Mouse (Mus musculus) R1 (cell line): ENCODE measurements around the gene Gm28053.

ENCODE experiments used
- DNase-seq: peaks from one replicate; pipeline ENCODE4 v3.0.0-alpha.2; 2018; ENCODE audit warnings: low read depth, low spot score

Gm28053 gene

DNA sequence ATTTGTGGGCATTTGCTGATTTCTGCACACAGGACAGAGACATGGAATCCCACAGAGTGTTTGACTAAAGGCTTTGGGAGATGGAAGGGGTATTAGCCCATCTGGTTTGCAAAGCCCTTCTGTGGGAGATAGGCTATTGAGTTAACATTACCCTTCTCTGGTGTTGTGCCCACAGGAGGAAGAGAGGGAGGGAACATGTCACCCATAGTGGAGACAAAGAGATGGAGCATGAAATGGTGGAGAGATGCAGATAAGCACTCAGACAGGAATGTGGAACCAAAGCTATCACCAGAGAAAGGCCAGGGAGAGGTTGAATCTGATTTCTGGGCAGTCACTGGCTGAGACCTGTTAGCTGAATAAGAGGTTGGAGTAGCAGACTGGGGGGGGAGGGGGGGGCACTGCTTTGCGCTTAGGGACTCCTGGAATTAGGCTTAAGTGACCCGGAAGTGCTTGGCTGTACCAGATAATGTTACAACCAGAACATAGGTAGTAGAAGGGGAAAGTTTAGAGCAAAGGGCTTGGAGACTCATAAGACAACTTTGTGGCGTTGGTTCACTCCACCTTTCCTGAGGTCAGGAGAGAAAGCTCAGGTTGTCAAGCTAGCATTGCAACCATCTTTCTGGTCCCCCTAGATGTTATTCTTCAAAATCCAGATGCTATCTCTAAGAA is 22.2 kb downstream of the Gm28053 start:
- DNase-seq, result no peak

- DNase-seq, result peak; percentile 53
Observed at GRCm38 (mm10) chr6:48741273-48741672, 22.9 kb downstream of the Gm28053 start.

- no peak for DNase-seq
Observed at GRCm38 (mm10) chr6:48741711-48742206, 23.4 kb downstream of the Gm28053 start.

- DNase-seq, result peak; percentile 79
Observed at GRCm38 (mm10) chr6:48742422-48743351, 24.3 kb downstream of the Gm28053 start.

- no peak for DNase-seq
Observed at GRCm38 (mm10) chr6:48745490-48745889, 27.1 kb downstream of the Gm28053 start.

GRCm38 (mm10) chr6:48745959-48746889 is 27.8 kb downstream of the Gm28053 start, which contains the start of gene Gimap5:
Gene Gimap5 (plus strand): TSS chr6:48746197.
- DNase-seq, result peak; percentile 64

DNA sequence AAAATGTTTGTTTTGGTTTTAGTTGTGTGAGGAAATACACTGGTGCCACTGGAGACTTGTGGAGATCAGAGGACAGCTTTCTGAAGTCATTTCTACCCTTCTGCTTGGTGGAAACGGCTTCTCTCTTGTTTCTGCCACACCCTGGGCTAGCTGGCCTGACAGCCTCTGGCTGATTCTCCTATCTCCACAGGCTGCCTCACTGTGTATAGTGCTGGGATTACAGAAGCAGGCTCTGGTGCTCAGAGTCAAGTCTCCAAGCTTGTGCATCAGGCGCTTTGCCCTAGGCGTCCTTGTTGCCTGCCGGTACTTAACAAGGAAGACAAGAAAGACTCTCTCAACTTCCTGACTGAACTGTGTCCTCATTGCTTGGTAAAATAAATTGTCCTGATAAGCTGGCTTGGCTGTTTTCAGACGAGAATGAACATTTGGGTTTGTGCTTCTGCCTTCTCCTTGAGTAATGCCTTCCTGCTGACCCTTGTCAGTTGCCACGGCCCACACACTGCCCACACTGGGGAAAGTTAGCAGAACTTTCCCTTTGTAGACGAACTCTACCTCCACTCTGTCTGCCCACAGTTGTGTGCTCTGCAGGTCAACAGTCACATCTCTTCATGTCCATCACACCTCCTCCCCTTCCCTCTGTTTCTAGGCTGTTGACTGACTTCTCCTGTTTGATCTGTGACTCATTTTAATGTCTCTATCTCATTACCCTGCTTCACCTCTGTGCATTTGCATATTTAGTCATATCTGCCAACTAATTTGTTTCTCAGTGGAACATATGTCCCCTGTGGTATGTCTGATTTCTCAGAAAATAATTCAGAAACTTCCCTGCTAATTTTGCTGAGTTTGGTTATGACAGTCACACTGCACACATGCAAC is 28.9 kb downstream of the Gm28053 start:
- DNase-seq, result no peak

DNA sequence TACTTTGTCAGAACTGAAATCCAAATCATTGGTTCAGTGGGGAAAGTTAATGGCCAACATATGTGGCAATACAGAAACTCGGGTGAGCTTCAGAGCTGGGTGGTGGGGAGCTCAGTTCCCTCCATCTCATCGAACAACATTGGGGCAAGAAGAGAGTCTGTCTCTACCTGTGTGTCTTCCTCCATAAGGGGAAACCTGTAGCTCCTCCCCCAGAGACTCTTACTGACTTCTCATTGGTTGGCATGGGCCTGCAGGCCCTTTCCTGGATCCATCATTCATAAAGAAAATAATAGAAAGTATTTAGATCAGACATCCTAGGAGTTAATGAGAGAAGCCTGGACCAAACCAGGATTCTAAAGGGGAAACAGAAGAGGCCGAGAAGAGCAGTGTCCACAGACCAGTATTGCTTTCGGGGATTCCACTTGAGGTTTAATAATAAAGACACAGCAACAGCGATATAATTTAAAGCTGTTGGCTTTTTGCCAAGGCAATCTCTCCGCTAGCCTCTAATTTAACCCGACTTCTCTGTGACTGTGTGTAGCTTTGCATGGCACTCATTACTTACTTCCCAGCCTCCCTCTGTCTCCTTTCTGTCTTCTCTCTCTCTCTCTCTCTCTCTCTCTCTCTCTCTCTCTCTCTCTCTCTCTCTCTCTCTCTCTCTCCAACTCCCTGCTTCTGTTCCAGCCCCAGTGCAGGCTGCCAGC is 45.3 kb downstream of the Gm28053 start:
- DNase-seq, result no peak

GRCm38 (mm10) chr6:48764496-48764895 is 46.1 kb downstream of the Gm28053 start:
- DNase-seq, result no peak

DNA sequence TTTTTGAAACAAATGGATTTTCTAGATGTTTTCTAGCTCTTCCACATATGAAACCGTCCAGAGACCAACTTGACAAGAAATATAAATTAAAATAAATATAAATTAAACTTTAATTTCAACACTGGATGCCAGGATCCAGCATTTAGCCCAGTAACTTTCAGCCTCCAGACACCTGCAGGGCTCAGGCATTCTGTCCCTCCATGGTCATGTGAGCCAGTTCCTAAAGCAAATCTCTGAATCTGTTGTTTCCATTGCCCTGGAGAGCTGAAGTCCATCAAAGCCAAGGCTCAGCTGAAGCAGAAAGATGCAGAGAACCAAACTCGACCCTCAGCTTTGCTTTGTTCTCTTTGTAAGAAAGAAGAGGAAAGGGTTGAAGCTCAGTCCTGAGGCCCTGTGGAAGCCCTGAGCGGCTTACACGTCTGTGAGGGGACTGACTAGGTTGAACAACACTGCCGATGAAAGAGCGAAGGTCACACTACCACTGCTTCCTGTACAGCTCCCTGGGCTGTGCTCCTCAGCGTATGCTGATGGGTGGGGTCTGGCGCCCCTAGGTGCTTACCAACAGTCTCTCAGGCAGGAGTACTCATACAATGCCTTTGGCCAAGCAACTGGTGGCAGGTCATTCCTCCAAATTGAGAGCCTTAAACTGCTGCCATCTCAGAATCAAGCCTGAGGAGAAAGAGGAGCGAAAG is 49.9 kb downstream of the Gm28053 start:
- no peak for DNase-seq

DNA sequence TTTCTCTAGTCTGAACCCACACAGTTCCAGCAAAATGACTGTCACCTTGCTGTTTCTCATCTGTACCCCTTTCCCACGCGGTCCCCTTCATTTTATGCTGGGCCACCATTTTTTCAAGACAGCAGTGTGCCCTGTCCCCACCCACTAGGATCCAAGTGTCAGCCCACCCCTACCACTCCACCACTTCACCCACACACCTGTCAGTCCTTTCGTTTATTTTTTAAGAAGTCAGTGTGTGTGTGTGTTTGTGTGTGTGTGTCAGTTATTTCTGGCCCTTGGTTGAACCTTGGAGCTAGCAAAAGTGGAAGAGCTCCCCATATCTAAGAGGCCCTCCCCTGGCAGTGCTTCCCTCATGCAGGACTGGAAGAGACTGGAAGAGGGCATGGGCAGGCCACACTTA is 50.5 kb downstream of the Gm28053 start:
- no peak for DNase-seq

DNA sequence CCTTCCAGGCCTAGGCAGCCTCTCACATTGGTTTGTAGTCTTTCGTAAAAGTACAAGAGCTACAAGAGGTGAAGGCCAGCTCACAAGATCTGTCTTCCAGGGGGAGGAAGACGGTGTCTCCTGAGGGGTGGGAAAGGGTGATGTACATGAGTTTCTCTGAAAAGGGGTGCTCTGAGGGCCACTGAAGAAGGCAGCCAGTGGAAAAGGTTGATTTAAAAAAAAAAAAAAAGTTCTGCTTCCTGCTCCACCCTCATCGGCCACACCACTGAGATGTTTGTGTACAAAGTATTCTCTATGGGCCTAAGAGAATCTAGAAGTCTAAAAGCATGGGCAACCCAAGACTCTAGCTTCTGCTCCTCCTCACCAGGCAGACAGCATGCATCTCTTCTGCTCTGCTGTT is 52.3 kb downstream of the Gm28053 start, which contains the start of gene Gimap3:
Gimap3 (minus strand) TSS at position 156 of the 400 bp plus-strand sequence.
- DNase-seq, result no peak

- DNase-seq, result peak; percentile 91
Observed at GRCm38 (mm10) chr6:48772030-48772429, 53.6 kb downstream of the Gm28053 start.

DNA sequence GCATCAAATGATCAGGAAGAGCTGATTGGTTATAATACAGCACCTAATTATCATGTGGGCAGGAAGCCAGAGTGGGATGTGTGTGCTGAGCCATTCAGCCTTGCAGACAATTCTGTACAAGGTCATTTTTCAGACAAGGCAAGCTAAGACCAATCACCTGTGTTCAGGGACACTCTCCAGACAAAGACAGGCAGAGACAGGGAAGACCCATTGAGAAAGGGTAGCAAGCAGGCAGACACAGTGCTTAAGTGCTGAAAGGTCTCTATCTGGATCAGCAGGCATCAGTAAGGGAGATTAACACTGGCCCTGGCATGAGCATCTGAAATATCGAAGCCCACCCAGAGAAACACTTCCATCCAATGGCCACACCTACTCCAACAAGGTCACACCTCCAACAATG is 66.0 kb downstream of the Gm28053 start:
- DNase-seq, result no peak

DNA sequence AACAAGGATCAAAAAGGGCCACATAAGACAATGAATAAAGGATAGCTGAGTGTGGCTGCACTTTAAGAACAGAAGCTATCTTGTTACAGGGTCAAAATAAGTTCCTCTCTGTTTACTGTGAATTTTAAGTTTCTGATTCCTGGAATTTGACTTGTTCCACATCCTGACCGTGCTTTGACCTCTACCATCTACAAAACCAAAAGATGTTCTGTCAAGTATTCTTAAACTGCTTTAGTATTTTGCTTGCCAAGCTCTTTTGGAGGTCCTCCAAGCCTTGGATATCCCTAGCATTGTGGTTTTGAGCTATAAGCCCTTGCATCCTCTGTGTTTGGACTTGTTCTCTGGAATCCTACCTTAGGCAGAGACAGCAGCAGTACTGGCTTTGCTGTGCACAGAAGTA is 66.8 kb downstream of the Gm28053 start:
- DNase-seq, result no peak

DNA sequence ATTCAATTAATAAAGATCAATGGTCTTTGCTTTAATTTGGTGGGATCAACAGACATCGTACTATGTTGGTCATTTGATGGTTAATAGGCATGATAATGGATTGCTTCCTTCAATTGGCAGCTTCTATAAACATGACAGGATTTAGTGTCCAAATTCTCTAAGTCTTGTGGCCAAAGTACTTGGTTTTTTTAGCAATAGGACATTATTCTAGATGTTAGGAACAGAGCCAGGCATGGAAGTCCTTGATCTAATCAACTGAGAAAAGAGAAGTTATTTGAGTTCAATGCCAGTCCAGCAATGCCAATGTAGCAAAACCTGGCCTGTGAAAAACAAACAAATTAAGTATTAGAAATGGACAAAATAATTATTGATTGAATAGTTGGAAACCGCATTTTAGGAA is 67.2 kb downstream of the Gm28053 start:
- no peak for DNase-seq

DNA sequence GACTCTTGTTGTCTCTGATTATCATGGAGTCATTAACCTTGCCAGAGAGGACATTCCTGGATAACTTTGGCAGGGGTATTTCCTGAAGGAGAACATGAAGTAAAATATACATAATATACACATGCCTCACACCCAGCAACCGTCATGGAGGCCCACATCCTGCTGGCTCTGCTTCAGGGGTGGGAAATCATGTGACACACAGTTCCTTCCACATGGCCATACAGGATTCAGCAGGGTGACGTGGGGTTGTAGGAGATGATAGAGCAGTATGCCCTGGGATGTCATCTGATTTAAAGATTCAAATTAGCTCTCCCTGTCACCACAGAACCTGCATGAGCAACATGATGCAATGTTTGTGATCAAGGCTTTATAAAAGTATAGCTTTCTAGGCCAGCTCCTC is 69.5 kb downstream of the Gm28053 start:
- no peak for DNase-seq

GRCm38 (mm10) chr6:48801897-48802296 is 83.5 kb downstream of the Gm28053 start:
- DNase-seq, result no peak
